Mouse (Mus musculus) CH12.LX (cell line): ENCODE measurements around the gene Ergic1.

Experiments used
- BHLHE40 ChIP-seq: IDR thresholded peaks from 2 replicates; pipeline ENCODE4 v1.6.1; 2011; ENCODE audit warnings: mild to moderate bottlenecking, low read depth, low read length, improper control_type of control experiment
- GABPA ChIP-seq: IDR thresholded peaks from 2 replicates; pipeline ENCODE4 v1.6.1; 2012; ENCODE audit warnings: low read depth, low read length, improper control_type of control experiment, inconsistent platforms; ENCODE audit not compliant: insufficient replicate concordance
- POLR2A ChIP-seq: IDR thresholded peaks from 2 replicates; pipeline ENCODE4 v1.6.1; 2011; ENCODE audit warnings: low read depth, mild to moderate bottlenecking, improper control_type of control experiment, low read length
- SIN3A ChIP-seq: IDR thresholded peaks from 2 replicates; pipeline ENCODE4 v1.6.1; 2012; ENCODE audit warnings: low read length, improper control_type of control experiment, inconsistent platforms
- UBTF ChIP-seq: IDR thresholded peaks from 2 replicates; pipeline ENCODE4 v1.6.1; 2012; ENCODE audit warnings: low read depth, mild to moderate bottlenecking, inconsistent platforms, low read length, improper control_type of control experiment, moderate library complexity

- no peak for TF ChIP-seq SIN3A
- TF ChIP-seq POLR2A = no peak
- TF ChIP-seq GABPA = no peak
- no peak for TF ChIP-seq BHLHE40
- TF ChIP-seq UBTF = no peak
Measured at GRCm38 (mm10) chr17:26564439-26564838, 3.1 kb downstream of the Ergic1 start.
